Mouse (Mus musculus) MEL (cell line): Measurements from ENCODE around the gene Dscam. TPM values are rescaled to one million over a fixed set of nuclear protein-coding genes. Genes with fewer than 3 reads are reported as not detected.

Source experiments
- DNase-seq: peaks from one replicate; pipeline ENCODE4 v3.0.0; 2011; ENCODE audit warnings: low read depth, low spot score
- H3K27ac ChIP-seq: 2 replicates; pipeline ENCODE4 v1.5.1; 2012; ENCODE audit warnings: low read depth, mild to moderate bottlenecking, control low read depth, low read length, moderate library complexity; ENCODE audit not compliant: control insufficient read depth
- H3K27me3 ChIP-seq, 2 experiments: fragments of 150-350 bp in 1 of 2; sonication (generic) in 1 of 2; 2 replicates each; pipeline ENCODE4 v1.6.1; 2012; ENCODE audit warnings: low read length in 2 of 2, mild to moderate bottlenecking in 2 of 2, improper control_type of control experiment in 1 of 2, moderate library complexity in 1 of 2; ENCODE audit not compliant: insufficient read depth in 2 of 2, control insufficient read depth in 1 of 2
- H3K36me3 ChIP-seq, 2 experiments: 2 replicates each; pipeline ENCODE4 v1.6.1; 2012 to 2014; ENCODE audit warnings: low read length in 2 of 2, improper control_type of control experiment in 1 of 2, inconsistent platforms in 1 of 2, mild to moderate bottlenecking in 1 of 2; ENCODE audit not compliant: insufficient read depth in 2 of 2, control insufficient read depth in 1 of 2
- H3K4me1 ChIP-seq, 2 experiments: fragments of 150-350 bp in 1 of 2; sonication (generic) in 1 of 2; 2 replicates each; pipeline ENCODE4 v1.6.1; 2012; ENCODE audit warnings: low read length in 2 of 2, improper control_type of control experiment in 1 of 2, mild to moderate bottlenecking in 1 of 2; ENCODE audit not compliant: insufficient read depth in 2 of 2, control insufficient read depth in 1 of 2
- H3K4me3 ChIP-seq, 2 experiments: fragments of 150-350 bp in 1 of 2; sonication (generic) in 1 of 2; 2 replicates each; pipeline ENCODE4 v1.5.1; 2012; ENCODE audit warnings: low read depth in 2 of 2, low read length in 2 of 2, mild to moderate bottlenecking in 2 of 2, moderate library complexity in 2 of 2, control low read depth in 1 of 2, improper control_type of control experiment in 1 of 2; ENCODE audit not compliant: control insufficient read depth in 1 of 2, insufficient read depth in 1 of 2
- H3K79me2 ChIP-seq: 2 replicates; pipeline ENCODE4 v1.6.1; 2012; ENCODE audit warnings: mild to moderate bottlenecking, low read length, moderate library complexity; ENCODE audit not compliant: control insufficient read depth, poor library complexity, insufficient read depth
- H3K9ac ChIP-seq: 2 replicates; pipeline ENCODE4 v1.6.1; 2012; ENCODE audit warnings: low read depth, mild to moderate bottlenecking, control low read depth, low read length, moderate library complexity; ENCODE audit not compliant: control insufficient read depth, poor library complexity, severe bottlenecking
- H3K9me3 ChIP-seq: fragments of 150-350 bp; sonication (generic); replicated peaks from 2 replicates; pipeline ENCODE4 v1.6.1; 2012; ENCODE audit warnings: mild to moderate bottlenecking, low read length, improper control_type of control experiment, moderate library complexity; ENCODE audit not compliant: insufficient read depth
- CHD1 ChIP-seq: IDR thresholded peaks from 2 replicates; pipeline ENCODE4 v1.6.1; 2012; ENCODE audit warnings: low read depth, mild to moderate bottlenecking, inconsistent platforms, low read length, improper control_type of control experiment
- E2F4 ChIP-seq: IDR thresholded peaks from 2 replicates; pipeline ENCODE4 v1.6.1; 2011; ENCODE audit warnings: low read depth, low read length, improper control_type of control experiment, borderline replicate concordance
- GABPA ChIP-seq: IDR thresholded peaks from 2 replicates; pipeline ENCODE4 v1.6.1; 2012; ENCODE audit warnings: low read depth, mild to moderate bottlenecking, inconsistent platforms, low read length, improper control_type of control experiment, moderate library complexity
- GATA1 ChIP-seq: IDR thresholded peaks from 2 replicates; pipeline ENCODE4 v1.6.1; 2011; ENCODE audit warnings: low read depth, low read length, improper control_type of control experiment
- HCFC1 ChIP-seq: IDR thresholded peaks from 2 replicates; pipeline ENCODE4 v1.6.1; 2012; ENCODE audit warnings: low read depth, mild to moderate bottlenecking, inconsistent platforms, low read length, improper control_type of control experiment, moderate library complexity
- KAT2A ChIP-seq: conservative IDR thresholded peaks from 2 replicates; pipeline ENCODE4 v1.6.1; 2012; ENCODE audit warnings: low read depth, low read length, improper control_type of control experiment, inconsistent platforms
- MAX ChIP-seq: IDR thresholded peaks from 2 replicates; pipeline ENCODE4 v1.6.1; 2011; ENCODE audit warnings: low read length, improper control_type of control experiment
- MAZ ChIP-seq: IDR thresholded peaks from 2 replicates; pipeline ENCODE4 v1.6.1; 2012; ENCODE audit warnings: low read depth, mild to moderate bottlenecking, inconsistent platforms, low read length, improper control_type of control experiment
- MXI1 ChIP-seq: IDR thresholded peaks from 2 replicates; pipeline ENCODE4 v1.6.1; 2011; ENCODE audit warnings: mild to moderate bottlenecking, low read depth, low read length, improper control_type of control experiment
- MYB ChIP-seq: IDR thresholded peaks from 2 replicates; pipeline ENCODE4 v1.6.1; 2011; ENCODE audit warnings: mild to moderate bottlenecking, low read depth, low read length, improper control_type of control experiment
- MYC ChIP-seq: IDR thresholded peaks from 2 replicates; pipeline ENCODE4 v1.6.1; 2011; ENCODE audit warnings: low read depth, mild to moderate bottlenecking, low read length, improper control_type of control experiment, moderate library complexity
- POLR2A ChIP-seq, 2 experiments: IDR thresholded peaks; 2 replicates each; pipeline ENCODE4 v1.6.1; 2011 to 2012; ENCODE audit warnings: low read length in 2 of 2, mild to moderate bottlenecking in 2 of 2, control low read depth in 1 of 2, improper control_type of control experiment in 1 of 2, low read depth in 1 of 2, moderate library complexity in 1 of 2; ENCODE audit not compliant: control insufficient read depth in 1 of 2, insufficient read depth in 1 of 2, poor library complexity in 1 of 2
- RAD21 ChIP-seq: IDR thresholded peaks from 2 replicates; pipeline ENCODE4 v1.6.1; 2011; ENCODE audit warnings: mild to moderate bottlenecking, low read depth, low read length, improper control_type of control experiment
- RCOR1 ChIP-seq: IDR thresholded peaks from 2 replicates; pipeline ENCODE4 v1.6.1; 2012; ENCODE audit warnings: low read depth, mild to moderate bottlenecking, inconsistent platforms, low read length, improper control_type of control experiment
- SIN3A ChIP-seq: IDR thresholded peaks from 2 replicates; pipeline ENCODE4 v1.6.1; 2012; ENCODE audit warnings: low read length, improper control_type of control experiment, inconsistent platforms
- SMC3 ChIP-seq: IDR thresholded peaks from 2 replicates; pipeline ENCODE4 v1.6.1; 2011; ENCODE audit warnings: low read depth, low read length, improper control_type of control experiment
- TBP ChIP-seq: IDR thresholded peaks from 2 replicates; pipeline ENCODE4 v1.8.0; 2011; ENCODE audit warnings: low read depth, low read length, improper control_type of control experiment
- TCF12 ChIP-seq: IDR thresholded peaks from 2 replicates; pipeline ENCODE4 v1.6.1; 2014; ENCODE audit warnings: low read depth, mild to moderate bottlenecking, inconsistent platforms, low read length, improper control_type of control experiment, moderate library complexity
- USF1 ChIP-seq: IDR thresholded peaks from 2 replicates; pipeline ENCODE4 v1.6.1; 2014; ENCODE audit warnings: low read depth, mild to moderate bottlenecking, inconsistent platforms, low read length, improper control_type of control experiment, moderate library complexity
- ZKSCAN1 ChIP-seq: IDR thresholded peaks from 2 replicates; pipeline ENCODE4 v1.6.1; 2012; ENCODE audit warnings: low read depth, mild to moderate bottlenecking, inconsistent platforms, low read length, improper control_type of control experiment, moderate library complexity
- ZMIZ1 ChIP-seq: IDR thresholded peaks from 2 replicates; pipeline ENCODE4 v1.6.1; 2012; ENCODE audit warnings: low read depth, mild to moderate bottlenecking, inconsistent platforms, low read length, improper control_type of control experiment, moderate library complexity
- ZNF384 ChIP-seq: IDR thresholded peaks from 2 replicates; pipeline ENCODE4 v1.6.1; 2012; ENCODE audit warnings: low read depth, mild to moderate bottlenecking, inconsistent platforms, low read length, improper control_type of control experiment
- polyA plus RNA-seq, 2 experiments: library from polyadenylated mRNA; stranded (reverse) in 1 of 2; unstranded in 1 of 2; fragments of >175 nt in 1 of 2; fragments of >200 nt in 1 of 2; gene quantifications; 2 replicates each; pipeline versions ENCODE4 v1.2.1 to v1.2.4; 2012; ENCODE audit warnings: low replicate concordance in 2 of 2, low read depth in 1 of 2; ENCODE audit not compliant: insufficient read length in 2 of 2, insufficient read depth in 1 of 2, missing spikeins in 1 of 2
- total RNA-seq: library from RNA; depleted of rRNA; stranded (reverse); fragments of 300-350 nt; gene quantifications from 2 replicates; pipeline ENCODE4 v1.2.3, GENCODE M21; 2012

The Dscam gene
- total and polyA plus RNA-seq, 3 experiments: not detected

DNA sequence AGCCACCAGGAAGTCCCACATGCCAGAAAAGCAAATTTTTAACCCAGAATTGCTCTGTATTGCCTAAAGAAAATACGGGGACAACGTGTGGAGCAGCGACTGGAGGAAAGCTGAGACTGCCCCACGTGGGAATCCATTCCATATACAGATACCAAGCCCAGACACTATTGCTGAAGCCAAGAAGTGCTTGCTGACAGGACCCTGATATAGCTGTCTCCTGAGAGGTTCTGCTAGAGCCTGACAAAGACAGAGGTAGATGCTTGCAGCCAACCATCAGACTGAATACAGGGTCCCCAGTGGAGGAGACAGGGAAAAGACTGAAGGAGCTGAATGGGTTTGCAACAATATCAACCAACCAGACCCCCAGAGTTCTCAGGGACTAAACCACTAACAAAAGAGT, 293.3 kb downstream of the Dscam start:
- Histone ChIP-seq H3K4me3 (no peak overlapping the region), H3K4me1 (no peaks in the 10 kb centered on the region), H3K79me2 (no peaks in the 10 kb centered on the region), H3K9me3 (no peaks in the 10 kb centered on the region), H3K27ac (no peak overlapping the region), H3K27me3 (no peaks in the 10 kb centered on the region), H3K36me3 (no peaks in the 10 kb centered on the region), H3K9ac (no peak overlapping the region)
- DNase-seq: no peak
- TF ChIP-seq RCOR1 (no peak), E2F4 (no peak), GABPA (no peak), TCF12 (no peak), GATA1 (no peak), SMC3 (no peak), POLR2A (IDR thresholded peaks at IDR 0.05; ENCODE audit: control insufficient read depth in 1 of 2, insufficient read depth in 1 of 2, low read depth in 1 of 2, low read length in 2 of 2, poor library complexity in 1 of 2) (no peak), USF1 (no peak), MXI1 (no peak), HCFC1 (no peak), ZMIZ1 (no peak), KAT2A (no peak), RAD21 (no peak), MAX (no peak), SIN3A (no peak)

- no peaks in the 10 kb centered on the region for H3K4me1 ChIP-seq
- no peak overlapping the region for H3K4me3 ChIP-seq
- no peak for TF ChIP-seq RAD21
- TF ChIP-seq MYC: no peak
- TF ChIP-seq ZKSCAN1: no peak
- TF ChIP-seq MAZ: no peak
- no peak for TF ChIP-seq ZMIZ1
- no peak for TF ChIP-seq TBP
- no peak for TF ChIP-seq MYB
- TF ChIP-seq CHD1: no peak
- no peak for TF ChIP-seq ZNF384
- no peak for TF ChIP-seq E2F4
- no peak for TF ChIP-seq RCOR1
- no peak for TF ChIP-seq KAT2A
- no peak for DNase-seq
- H3K27me3 ChIP-seq: no peaks in the 10 kb centered on the region
- H3K9me3 ChIP-seq: no peaks in the 10 kb centered on the region
- H3K36me3 ChIP-seq: no peaks in the 10 kb centered on the region
- H3K79me2 ChIP-seq: no peaks in the 10 kb centered on the region
- H3K27ac ChIP-seq: no peak overlapping the region
- no peak overlapping the region for H3K9ac ChIP-seq
Measured at GRCm38 (mm10) chr16:96872799-96873198, 297.8 kb downstream of the Dscam start.
